Mouse (Mus musculus): ENCODE measurements around the gene Vmn1r3. TPM values are rescaled to one million over a fixed set of nuclear protein-coding genes. Genes with fewer than 3 reads are reported as not detected.
"Not testable (repeated sequence)": the region's sequence is repeated elsewhere in the genome, so short reads cannot be mapped to it uniquely, and the experiment has no call there.

Gene Vmn1r3
- total RNA-seq, 2 experiments from 2014 or later: not detected

GRCm38 (mm10) chr4:3153320-3153719 lies 31.8 kb downstream of the Vmn1r3 start:
- DNase-seq: not testable (repeated sequence)

DNA sequence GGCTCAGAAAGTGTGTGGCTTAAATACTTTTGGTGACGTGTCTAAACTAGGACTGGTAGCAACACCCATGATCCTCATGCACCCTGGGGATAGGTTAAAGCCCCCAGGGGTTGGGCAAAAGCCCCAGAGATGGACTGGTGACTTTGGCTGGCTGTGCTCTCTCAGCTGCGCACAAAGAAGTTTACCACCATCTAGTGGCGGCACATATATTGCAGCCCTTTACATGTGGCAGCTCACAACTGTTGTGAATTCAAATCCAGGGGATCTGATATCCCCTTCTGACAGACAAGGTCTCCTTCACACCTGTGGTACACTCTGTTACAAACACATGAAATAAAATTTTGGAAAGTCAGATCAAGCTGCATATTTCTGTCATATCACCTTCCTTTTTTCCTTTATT lies 37.2 kb downstream of the Vmn1r3 start:
- intact Hi-C loops (cut with DNase I); DNase-seq: not testable (repeated sequence)

More at GRCm38 (mm10) chr4:3153320-3153719, 31.8 kb downstream of the Vmn1r3 start:
- intact Hi-C loops (cut with DNase I): not testable (repeated sequence)

Other genes starting within 250 kb of the Vmn1r3 start
- gene Vmn1r2, start 18.0 kb downstream of the Vmn1r3 start, total RNA-seq (2021): not detected